Comparison of ENCODE assay signal across 12 mouse cellular contexts in genomic region chr9:115492431-115493171, GRCm38 (mm10).
DNase-seq lines count a peak whose midpoint lies in the region; ATAC-seq lines count a peak whose summit lies in the region.
"Had no signal": no experiment of that assay in that cellular context is flagged by ENCODE, and none has a peak within 500 bp of the region (broad histone marks: within the 10 kb centered on the region; RNA-seq: fewer than 3 reads in every experiment).

No protein-coding gene starts in this region.

- peak; percentile 52; the same call in 1 of the 2 replicates for ATAC-seq in monocyte, adult 5-6 weeks (replicated peaks; ENCODE audit: insufficient number of reproducible peaks, low FRiP score, low TSS enrichment, poor library complexity, severe bottlenecking)

- DNase-seq in spleen, adult 12 weeks (ENCODE audit: low spot score): peak; percentile 20
- DNase-seq in spleen, postnatal 4 days (ENCODE audit: low spot score in 2 of 2): no peak
- DNase-seq in brain, adult 2 months (ENCODE audit: low read depth, low spot score): peak; percentile 73
- DNase-seq in cerebellum, adult 9-11 months: no peak
- DNase-seq in kidney, postnatal 36 days: no peak
- no peak for DNase-seq in heart, postnatal 10 days
- DNase-seq: adrenal gland, postnatal 36 days; cerebellum, postnatal 36 days; heart, adult 11 months; lung, postnatal 14 days; thymus, postnatal 36 days had no signal

- intact Hi-C loops in heart, postnatal 10 days (cut with DNase I): no loop called here

Comparison
In these comparisons a context has a peak if more than half of its experiments do, and no peak if none do; other contexts are left out.
1. DNase-seq: peak in spleen, adult 12 weeks (single experiment) and brain, adult 2 months (single experiment); none in spleen, postnatal 4 days (0 of 2), cerebellum, adult 9-11 months (single experiment), kidney, postnatal 36 days (0 of 2) and heart, postnatal 10 days (0 of 2).